Mouse (Mus musculus): ENCODE measurements around the gene Arl4a. TPM values are rescaled to one million over a fixed set of nuclear protein-coding genes. Genes with fewer than 3 reads are reported as not detected.

Arl4a gene
- polyA plus RNA-seq, 1 experiment from 2014 or later: 36.1 TPM

- 86% methylated on average over 3 of the region's 3 CpGs for WGBS
- Histone ChIP-seq H3K27me3 (ENCODE audit: poor library complexity, severe bottlenecking) (no peaks in the 10 kb centered on the region), H3K36me3 (replicated peaks) (no peaks in the 10 kb centered on the region; the same call in 1 of the 2 replicates), H3K4me3 (no peak overlapping the region), H3K27ac (no peak overlapping the region), H3K4me1 (no peaks in the 10 kb centered on the region), H3K9me3 (no peaks in the 10 kb centered on the region)
- no peak for DNase-seq (ENCODE audit: extremely low spot score, low spot score)
Observed at GRCm38 (mm10) chr12:40027846-40028245, 10.0 kb downstream of the Arl4a start.

DNA sequence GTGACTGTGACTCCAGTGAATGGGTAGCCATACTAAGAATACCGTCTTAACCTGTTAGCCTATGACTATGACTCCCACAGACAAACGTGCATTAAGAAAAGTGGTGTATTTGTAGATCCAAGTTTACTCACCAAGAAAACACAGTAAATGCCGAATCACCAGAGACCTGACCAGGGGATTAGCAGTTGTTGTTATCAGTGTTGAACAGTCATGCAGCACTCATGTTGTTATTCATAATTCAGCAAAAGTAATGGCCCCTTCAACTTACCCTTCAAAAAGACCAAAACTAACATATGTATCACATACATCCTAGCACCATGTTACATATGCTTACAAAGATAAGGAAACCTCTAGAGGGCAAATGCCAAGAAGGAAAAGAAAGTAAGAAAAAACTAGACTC is 10.4 kb downstream of the Arl4a start:
- DNase-seq (ENCODE audit: extremely low spot score, low spot score): no peak
- WGBS: 92% methylated on average over 3 of the region's 3 CpGs
- H3K27ac ChIP-seq: no peak overlapping the region
- no peak overlapping the region for H3K4me3 ChIP-seq
- no peaks in the 10 kb centered on the region for H3K9me3 ChIP-seq
- H3K36me3 ChIP-seq (replicated peaks): no peaks in the 10 kb centered on the region; the same call in 1 of the 2 replicates
- H3K27me3 ChIP-seq (ENCODE audit: poor library complexity, severe bottlenecking): no peaks in the 10 kb centered on the region
- H3K4me1 ChIP-seq: no peaks in the 10 kb centered on the region

GRCm38 (mm10) chr12:40023918-40024317 is 13.9 kb downstream of the Arl4a start:
- Histone ChIP-seq H3K36me3 (replicated peaks) (no peaks in the 10 kb centered on the region), H3K4me1 (peaks cover 4% of the 10 kb centered on the region; the same call in 1 of the 2 replicates), H3K9me3 (no peaks in the 10 kb centered on the region), H3K27me3 (ENCODE audit: poor library complexity, severe bottlenecking) (no peaks in the 10 kb centered on the region), H3K4me3 (no peak overlapping the region), H3K27ac (no peak overlapping the region)
- DNase-seq (ENCODE audit: extremely low spot score, low spot score): no peak
- 92% methylated on average over 2 of the region's 2 CpGs for WGBS

GRCm38 (mm10) chr12:40023014-40023642 is 14.7 kb downstream of the Arl4a start:
- H3K4me1 ChIP-seq: peaks cover 4% of the 10 kb centered on the region; the same call in 1 of the 2 replicates
- no peak overlapping the region for H3K4me3 ChIP-seq
- no peaks in the 10 kb centered on the region for H3K27me3 ChIP-seq (ENCODE audit: poor library complexity, severe bottlenecking)
- 91% methylated on average over 3 of the region's 3 CpGs for WGBS
- no peak for DNase-seq (ENCODE audit: extremely low spot score, low spot score)
- no peak overlapping the region for H3K27ac ChIP-seq
- no peaks in the 10 kb centered on the region for H3K9me3 ChIP-seq
- H3K36me3 ChIP-seq (replicated peaks): no peaks in the 10 kb centered on the region

DNA sequence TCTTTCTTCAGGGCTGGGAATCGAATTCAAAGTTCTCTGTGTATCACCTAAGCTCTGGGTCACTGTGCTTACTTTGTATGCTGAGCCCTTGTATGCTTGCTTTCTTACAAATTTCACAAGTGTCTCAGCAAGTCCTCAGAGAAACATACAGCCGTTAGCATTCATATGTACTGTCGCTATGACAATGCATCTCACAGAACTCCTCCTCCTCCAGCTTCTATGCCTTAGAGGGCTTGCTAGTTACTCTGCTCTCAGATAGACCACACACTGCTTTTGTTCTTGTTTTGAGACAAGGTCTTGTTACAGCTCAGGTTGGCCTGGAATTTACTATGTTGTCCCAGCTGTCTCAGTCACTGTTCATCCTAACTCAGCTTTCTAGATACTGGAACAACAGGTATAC is 15.5 kb downstream of the Arl4a start:
- Histone ChIP-seq H3K9me3 (no peaks in the 10 kb centered on the region), H3K27ac (no peak overlapping the region), H3K4me1 (peaks cover 4% of the 10 kb centered on the region; the same call in 1 of the 2 replicates), H3K4me3 (no peak overlapping the region), H3K27me3 (ENCODE audit: poor library complexity, severe bottlenecking) (no peaks in the 10 kb centered on the region), H3K36me3 (replicated peaks) (no peaks in the 10 kb centered on the region)
- no peak for DNase-seq (ENCODE audit: extremely low spot score, low spot score)
- 82% methylated on average over 3 of the region's 3 CpGs for WGBS

- no peak overlapping the region for H3K27ac ChIP-seq
- H3K27me3 ChIP-seq (ENCODE audit: poor library complexity, severe bottlenecking): no peaks in the 10 kb centered on the region; the same call in 1 of the 2 replicates
- no peaks in the 10 kb centered on the region for H3K9me3 ChIP-seq
- H3K4me3 ChIP-seq: no peak overlapping the region
- H3K36me3 ChIP-seq (replicated peaks): no peaks in the 10 kb centered on the region
- H3K4me1 ChIP-seq: peaks cover 20% of the 10 kb centered on the region
- 90% methylated on average over 6 of the region's 6 CpGs for WGBS
- DNase-seq (ENCODE audit: extremely low spot score, low spot score): no peak
Observed at GRCm38 (mm10) chr12:40017955-40018505, 19.8 kb downstream of the Arl4a start.

- WGBS: 54% methylated on average over 19 of the region's 19 CpGs
- DNase-seq (ENCODE audit: extremely low spot score, low spot score): no peak
- Histone ChIP-seq H3K4me3 (peak overlapping the region; percentile 10; the same call in 1 of the 2 replicates), H3K9me3 (no peaks in the 10 kb centered on the region), H3K27ac (0 out of 2 replicates have a peak overlapping the region, but pooled peaks have one; percentile 58), H3K27me3 (ENCODE audit: poor library complexity, severe bottlenecking) (no peaks in the 10 kb centered on the region; the same call in 1 of the 2 replicates), H3K36me3 (replicated peaks) (no peaks in the 10 kb centered on the region), H3K4me1 (peaks cover 18% of the 10 kb centered on the region)
Observed at GRCm38 (mm10) chr12:40016648-40017460, 21.0 kb downstream of the Arl4a start.

DNA sequence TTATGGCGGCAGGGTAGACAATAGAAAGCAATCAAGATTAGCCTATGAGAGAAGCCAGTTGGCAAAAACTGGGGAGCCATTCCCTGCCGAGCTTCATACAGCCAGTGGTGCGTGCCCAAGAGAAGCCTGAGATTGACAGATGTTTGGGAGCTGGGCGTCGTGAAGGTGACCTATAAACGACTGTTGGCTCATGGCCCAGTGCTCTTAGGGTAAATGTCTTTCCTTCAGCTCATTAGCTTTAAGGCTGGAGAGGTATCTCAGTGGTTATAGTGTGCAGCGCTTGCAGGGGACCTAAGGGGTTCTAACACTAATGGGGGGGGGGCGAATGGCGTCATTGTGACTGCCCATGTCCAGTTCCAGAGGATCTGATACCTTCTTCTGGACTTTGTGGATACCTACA is 21.8 kb downstream of the Arl4a start:
- Histone ChIP-seq H3K27me3 (ENCODE audit: poor library complexity, severe bottlenecking) (no peaks in the 10 kb centered on the region; the same call in 1 of the 2 replicates), H3K4me1 (peaks cover 16% of the 10 kb centered on the region), H3K9me3 (no peaks in the 10 kb centered on the region), H3K27ac (no peak overlapping the region), H3K4me3 (no peak overlapping the region), H3K36me3 (replicated peaks) (no peaks in the 10 kb centered on the region)
- no peak for DNase-seq (ENCODE audit: extremely low spot score, low spot score)
- 84% methylated on average over 9 of the region's 9 CpGs for WGBS

- WGBS: 65% methylated on average over 2 of the region's 2 CpGs
Observed at GRCm38 (mm10) chr12:40009866-40010265, 28.0 kb downstream of the Arl4a start.

GRCm38 (mm10) chr12:40008459-40008858 is 29.4 kb downstream of the Arl4a start:
- WGBS: 73% methylated on average over 3 of the region's 3 CpGs
- Histone ChIP-seq H3K27me3 (ENCODE audit: poor library complexity, severe bottlenecking) (no peaks in the 10 kb centered on the region), H3K9me3 (no peaks in the 10 kb centered on the region)

More at GRCm38 (mm10) chr12:40009866-40010265, 28.0 kb downstream of the Arl4a start:
- Histone ChIP-seq H3K4me3 (no peak overlapping the region), H3K27ac (no peak overlapping the region), H3K9me3 (no peaks in the 10 kb centered on the region), H3K36me3 (replicated peaks) (no peaks in the 10 kb centered on the region), H3K27me3 (ENCODE audit: poor library complexity, severe bottlenecking) (no peaks in the 10 kb centered on the region), H3K4me1 (no peaks in the 10 kb centered on the region)
- DNase-seq (ENCODE audit: extremely low spot score, low spot score): no peak

DNA sequence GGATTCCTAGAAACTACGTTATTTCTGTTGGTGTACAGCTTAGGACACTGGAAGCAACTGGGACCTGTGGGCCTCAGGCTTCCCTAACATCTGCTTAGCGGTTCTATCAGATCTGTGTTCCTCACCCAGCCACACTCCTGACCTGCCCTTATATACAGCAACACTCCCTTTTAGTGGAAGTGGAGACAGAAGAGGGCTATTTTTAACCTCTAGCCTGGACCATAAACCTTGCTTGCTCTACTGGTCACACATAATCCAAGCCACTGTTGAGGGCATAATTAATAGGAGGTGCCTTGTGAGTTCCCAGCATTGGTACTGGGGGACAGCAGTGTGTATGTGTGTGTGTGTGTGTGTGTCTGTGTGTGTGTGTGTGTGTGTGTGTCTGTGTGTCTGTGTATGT is 33.1 kb downstream of the Arl4a start:
- Histone ChIP-seq H3K4me1 (no peaks in the 10 kb centered on the region), H3K27me3 (ENCODE audit: poor library complexity, severe bottlenecking) (no peaks in the 10 kb centered on the region), H3K27ac (no peak overlapping the region), H3K4me3 (no peak overlapping the region), H3K36me3 (replicated peaks) (no peaks in the 10 kb centered on the region), H3K9me3 (no peaks in the 10 kb centered on the region)
- WGBS: 84% methylated on average over 2 of the region's 2 CpGs
- DNase-seq (ENCODE audit: extremely low spot score, low spot score): no peak

More at GRCm38 (mm10) chr12:40008459-40008858, 29.4 kb downstream of the Arl4a start:
- Histone ChIP-seq H3K4me3 (no peak overlapping the region), H3K27ac (no peak overlapping the region), H3K4me1 (no peaks in the 10 kb centered on the region), H3K36me3 (replicated peaks) (no peaks in the 10 kb centered on the region)
- DNase-seq (ENCODE audit: extremely low spot score, low spot score): no peak

DNA sequence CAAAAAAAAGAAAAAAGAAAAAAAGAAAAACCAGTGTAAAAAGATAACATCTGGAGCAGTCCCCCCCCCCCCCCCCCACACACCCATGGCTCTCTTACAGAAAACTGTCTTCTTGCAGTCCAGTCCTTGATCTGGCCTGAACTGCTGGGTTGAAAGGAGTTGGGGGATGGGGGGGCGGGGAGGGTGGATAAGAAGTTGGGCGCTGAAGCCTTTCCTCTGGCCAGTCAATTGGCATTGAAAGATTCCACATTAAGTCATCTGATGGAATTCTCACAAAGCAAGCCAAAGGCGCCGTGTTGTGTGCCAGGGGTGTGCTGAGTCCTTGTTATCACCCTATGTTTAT is 39.0 kb downstream of the Arl4a start:
- peaks cover 6% of the 10 kb centered on the region; the same call in 1 of the 2 replicates for H3K27me3 ChIP-seq (ENCODE audit: poor library complexity, severe bottlenecking)
- peak overlapping the region; percentile 13; the same call in 1 of the 2 replicates for H3K27ac ChIP-seq
- H3K4me1 ChIP-seq: peaks cover 24% of the 10 kb centered on the region
- 24% methylated on average over 4 of the region's 4 CpGs for WGBS
- no peaks in the 10 kb centered on the region for H3K9me3 ChIP-seq
- H3K36me3 ChIP-seq (replicated peaks): no peaks in the 10 kb centered on the region
- no peak overlapping the region for H3K4me3 ChIP-seq
- DNase-seq (ENCODE audit: extremely low spot score, low spot score): no peak

All from forebrain, embryonic 10.5 days (tissue).